Mouse (Mus musculus): ENCODE results near the gene Syk. TPM values are rescaled to one million over a fixed set of nuclear protein-coding genes. Genes with fewer than 3 reads are reported as not detected.

The Syk gene
- total RNA-seq, 1 experiment from 2014 or later = 3.4 TPM

DNA sequence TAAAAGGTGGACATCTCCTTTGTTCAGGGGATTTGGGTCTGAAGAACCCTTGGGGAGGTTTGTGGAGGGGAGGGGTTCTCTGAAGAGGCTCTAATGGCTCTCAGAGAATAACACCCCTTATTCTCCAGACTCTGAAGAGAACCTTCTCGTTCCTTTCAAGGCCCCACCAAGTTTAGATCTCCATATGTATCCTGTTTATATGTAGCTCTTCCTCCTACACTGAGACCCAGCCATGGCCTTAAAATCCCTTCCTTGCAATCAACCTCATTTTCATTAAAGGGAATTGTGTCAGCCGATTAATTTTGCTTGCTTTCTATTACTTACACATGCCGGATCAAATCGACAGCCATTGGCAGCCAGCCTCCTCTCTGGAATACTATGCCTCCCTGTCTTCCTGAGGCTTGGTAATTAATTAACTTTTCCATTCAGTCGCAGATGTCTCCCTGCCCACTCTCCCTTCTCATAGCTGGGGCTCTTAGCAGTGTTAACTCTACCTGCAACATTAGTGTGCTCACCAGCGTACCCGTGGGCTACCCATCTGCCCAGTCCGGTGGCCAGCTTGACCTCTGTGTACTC lies 13.7 kb upstream of the Syk start:
- DNase-seq = no peak

DNA sequence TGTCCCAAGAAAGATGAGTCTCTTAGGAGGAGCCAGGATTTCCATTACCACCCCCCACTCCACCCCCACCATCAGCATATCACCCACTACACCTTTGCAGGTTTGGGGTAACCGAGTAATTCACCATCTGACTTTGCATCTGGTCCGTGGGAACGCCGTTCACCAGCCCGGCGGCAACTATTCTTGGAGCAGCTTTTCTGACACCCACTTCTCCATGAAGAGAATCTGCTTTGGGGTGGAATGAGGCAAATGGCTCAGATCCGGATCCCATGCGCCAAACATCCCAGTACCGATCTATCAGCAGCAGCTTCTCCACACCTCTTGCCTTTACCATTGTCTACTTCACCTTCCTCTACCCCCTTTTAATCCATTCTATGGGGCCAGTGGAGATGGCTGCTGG lies 12.7 kb upstream of the Syk start:
- DNase-seq = no peak

DNA sequence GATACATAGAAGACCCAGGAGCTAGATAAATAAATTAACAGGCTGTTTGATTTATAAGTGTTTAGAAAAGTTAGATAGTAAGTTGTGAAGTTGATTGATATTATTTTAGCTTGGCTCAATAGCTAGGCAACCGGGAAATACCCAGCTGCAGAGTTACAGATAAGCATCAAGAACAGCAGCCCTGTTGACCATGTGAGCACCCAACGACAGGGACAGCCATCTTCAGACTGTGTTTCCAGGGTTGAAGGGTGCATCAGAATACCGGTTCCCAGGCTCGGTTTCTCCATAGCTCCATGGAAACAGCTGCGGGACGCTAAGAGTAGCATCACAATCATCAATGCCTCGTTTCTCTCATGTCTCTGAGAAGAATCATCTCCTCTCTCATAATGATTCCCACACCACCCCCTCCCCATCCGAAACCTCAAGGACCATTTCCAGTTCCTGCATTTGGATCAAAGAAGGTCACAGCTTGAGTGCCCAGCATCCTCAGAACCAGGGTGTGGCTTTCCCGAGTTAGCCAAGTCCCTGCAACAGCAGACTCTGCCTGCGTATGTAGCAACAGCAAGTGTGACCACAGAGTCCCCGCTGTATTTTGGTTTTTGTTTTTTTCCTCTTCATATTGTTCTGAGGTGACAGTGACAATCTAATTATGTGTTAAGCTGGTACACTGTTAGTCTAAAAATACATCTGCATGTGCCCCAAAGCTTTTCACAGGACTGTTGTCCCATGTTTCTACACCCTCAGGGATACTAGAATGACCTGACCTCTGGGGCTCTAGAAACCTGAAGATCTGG lies 11.2 kb upstream of the Syk start:
- no peak for DNase-seq

DNA sequence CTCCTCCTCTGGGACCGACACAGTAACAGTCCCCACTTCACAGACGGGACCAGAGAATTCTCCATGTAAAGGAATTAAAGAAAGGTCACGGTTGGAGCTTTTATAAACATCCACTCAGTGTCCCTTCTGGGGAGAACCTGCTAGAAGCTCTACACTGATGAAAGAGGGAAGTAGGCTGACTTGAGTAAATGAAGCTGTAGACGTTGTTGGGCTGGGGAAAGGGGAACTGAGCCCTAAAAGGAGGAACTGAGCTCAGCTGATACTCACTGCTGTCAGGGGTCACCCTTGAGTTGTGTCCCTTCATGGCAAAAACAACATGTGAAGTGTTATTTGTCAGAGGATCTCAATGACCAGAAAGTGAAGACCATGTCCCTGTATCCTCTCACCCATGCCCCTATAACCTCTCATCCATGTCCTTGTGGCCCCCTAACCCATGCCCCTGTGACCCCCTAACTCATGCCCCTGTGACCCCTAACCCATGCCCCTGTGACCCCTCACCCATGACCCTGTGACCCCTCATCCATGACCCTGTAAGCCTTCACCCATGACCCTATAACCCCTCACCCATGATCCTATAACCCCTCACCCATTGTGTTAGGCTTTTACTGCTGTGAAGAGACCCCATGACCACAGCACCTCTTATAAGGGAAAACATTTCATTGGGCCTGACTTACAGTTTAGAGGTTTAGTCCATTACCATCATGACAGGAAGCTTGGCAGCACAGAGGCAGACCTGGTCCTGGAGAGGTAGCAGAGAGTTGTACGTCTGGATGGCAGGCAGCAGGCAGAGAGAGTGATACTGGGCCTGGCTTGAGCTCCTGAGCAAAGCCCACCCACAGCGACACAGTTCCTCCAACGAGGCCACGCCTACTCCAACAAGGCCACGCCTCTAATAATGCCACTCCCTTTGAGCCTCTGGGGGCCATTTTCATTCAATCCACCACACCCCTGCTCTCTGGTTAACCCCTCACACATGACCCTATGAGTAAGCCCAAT lies 10.2 kb upstream of the Syk start:
- no peak for DNase-seq

DNA sequence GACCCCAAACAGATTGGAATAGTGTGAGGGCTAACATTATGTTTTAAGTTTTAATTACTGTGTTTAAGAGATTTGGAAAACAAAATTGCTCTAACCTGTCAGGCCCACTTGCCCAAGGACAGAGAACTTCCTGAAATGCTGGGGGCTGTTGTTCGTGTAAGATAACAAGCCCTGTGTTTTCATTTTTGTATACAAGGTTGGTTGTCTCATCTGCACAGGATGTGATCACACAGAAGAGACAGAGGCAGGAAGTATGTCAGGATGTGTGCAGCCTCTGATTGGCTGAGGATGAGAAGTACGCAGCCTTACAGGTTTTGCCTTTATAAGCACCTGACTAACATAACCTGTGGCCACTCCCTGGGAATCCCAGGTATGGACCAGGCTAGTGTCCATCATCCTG lies 8.7 kb upstream of the Syk start:
- DNase-seq = no peak

DNA sequence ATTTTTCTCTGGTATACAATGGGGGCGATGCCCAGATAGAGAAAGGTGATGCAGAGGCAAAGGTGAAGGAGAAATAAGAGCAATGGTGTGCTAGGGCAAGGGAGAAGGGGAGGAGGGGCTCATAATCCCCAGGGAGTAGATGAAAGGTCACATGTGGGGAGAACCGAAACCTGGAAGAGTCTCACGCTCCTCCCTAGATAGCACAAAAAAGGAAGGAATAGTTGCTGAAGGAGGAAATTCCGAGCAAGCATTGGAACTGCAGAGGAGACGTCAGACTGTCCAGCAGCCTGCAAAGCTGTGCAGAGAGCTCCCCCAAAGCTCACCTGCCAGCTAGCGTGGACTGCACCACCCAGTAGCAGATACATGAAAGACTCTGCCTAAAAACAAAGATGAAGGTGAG lies 7.5 kb upstream of the Syk start:
- no peak for DNase-seq

DNA sequence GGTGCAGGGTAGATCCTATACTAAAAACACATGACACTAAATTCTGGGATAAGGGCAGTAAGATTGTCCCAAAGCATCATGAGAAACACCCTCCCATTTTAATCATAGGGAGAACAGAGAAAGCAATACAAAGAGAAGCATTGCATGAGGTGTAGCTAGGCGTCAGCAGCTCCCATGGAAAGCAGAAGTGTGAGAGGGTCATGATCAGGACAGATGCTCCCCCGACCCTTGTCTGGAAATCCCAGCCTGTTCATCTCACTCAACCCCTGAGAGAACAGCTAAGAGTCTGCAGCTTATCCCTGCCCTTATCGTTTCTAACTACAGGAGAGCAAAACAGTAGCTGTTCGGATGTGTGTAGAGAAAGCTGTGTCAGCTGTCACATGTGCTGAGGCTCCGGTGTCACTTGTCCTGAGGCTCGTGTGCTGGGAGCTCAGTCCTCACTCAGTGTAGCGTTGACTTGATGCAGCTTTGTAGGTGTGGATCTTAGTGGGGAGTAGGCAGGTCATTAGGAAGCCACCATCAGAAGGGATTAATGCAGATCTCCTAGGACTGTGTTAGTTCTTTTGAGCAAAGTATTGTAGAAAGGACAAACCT lies 6.9 kb upstream of the Syk start:
- no peak for DNase-seq

DNA sequence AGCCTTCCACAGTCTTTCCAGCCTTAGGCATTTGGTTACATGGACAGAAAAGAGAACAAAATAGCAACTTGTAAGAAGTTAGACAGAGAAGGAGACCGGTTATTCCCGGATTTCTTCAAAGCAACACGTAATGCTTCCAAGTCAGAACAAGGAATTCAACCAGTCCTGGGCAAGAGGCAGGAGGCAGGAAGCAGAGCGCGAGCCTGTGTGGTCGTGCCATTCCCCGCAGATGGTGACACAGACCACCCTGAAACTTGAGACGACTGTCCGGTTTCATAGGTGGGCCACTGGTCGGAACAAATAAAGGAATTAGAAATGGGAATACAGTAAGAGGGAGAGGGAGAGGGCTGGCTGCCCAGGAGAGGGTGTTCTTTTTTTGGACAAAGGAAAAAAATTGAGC lies 6.1 kb upstream of the Syk start:
- DNase-seq = no peak

DNA sequence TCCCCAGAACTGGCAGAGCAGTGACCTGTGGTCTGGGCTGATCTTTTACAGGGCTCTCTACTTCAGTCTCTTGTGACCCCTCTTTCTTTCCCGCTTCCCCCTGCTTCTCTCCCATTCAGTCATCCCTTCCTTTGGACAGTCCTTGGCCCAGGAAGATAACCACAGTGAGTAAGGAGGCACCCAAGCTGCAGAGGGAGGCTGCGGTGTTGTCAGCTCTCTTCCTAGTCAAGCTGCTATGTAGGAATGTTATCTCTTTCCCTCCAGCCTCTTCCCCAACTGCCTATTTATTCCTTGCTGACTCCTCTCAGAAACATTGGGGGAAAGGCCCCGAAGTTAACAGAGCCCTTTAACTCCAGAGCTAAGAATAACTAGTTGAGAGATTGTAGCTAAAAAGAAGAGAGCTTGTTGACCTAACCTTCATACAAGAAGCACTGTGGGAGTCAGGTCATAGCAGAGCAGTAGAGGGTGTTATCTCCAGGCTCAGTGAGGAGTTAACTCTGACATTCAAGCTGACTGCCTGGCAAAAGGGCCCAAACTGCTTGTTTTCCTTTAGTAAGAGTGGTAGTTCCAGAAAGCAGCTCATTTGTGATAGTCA lies 5.5 kb upstream of the Syk start:
- no peak for DNase-seq

DNA sequence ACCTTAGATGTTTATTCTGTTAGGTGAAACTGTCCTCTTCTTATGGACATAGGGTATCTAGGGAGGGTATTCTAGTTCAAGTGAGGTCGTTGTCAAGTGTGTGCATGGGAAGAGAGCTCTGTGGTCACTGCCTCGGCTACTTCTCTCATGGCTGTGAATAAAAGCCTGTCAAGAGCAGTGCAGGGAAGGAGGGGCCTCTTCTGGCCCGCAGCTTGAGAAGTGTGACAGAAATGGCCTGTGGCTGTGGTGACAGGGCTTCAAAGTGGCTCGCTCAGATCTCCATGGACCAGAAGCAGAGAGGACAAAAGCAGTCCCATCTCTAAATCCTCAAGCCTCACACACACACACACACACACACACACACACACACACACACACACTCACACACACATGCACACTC lies 5.0 kb upstream of the Syk start:
- DNase-seq = no peak

DNA sequence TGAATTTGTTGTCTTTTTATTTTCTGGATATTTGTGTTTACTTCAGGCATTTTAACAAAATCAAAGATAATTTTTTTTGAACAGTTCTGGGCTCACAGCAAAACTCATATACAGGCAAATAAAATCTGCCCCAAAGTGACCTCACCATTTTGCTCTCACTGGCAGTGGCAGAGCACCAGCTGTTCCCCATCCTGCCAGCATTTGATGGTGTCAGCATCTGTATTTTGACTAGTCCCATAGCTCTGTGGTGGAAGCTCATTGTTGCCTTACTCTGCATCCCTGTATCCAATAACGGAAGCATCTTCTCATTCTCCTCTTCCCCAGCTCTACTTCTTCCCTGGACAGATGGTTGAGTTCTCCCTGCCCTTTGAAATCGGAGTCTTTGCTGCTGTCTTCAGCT lies 4.2 kb upstream of the Syk start:
- DNase-seq = no peak

DNA sequence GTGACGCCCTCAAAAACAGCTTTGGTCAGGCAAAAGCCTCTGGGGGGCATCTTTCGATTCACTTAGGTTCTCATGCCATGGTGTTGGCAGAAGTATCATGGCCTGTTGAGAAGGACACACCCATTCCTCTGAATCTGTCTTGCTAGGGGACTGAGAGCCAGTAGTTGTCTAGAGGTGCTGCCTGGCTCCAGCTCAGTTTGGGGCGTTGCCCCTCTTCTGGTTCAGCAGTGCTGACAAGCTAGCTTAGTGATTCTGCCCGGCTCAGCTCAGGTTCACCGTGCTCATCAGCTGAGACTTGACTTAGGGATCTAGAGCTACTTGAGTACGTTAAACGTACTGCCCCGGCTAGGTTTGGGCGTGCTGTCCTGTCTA lies 481 bp upstream of the Syk start:
- no peak for DNase-seq

DNA sequence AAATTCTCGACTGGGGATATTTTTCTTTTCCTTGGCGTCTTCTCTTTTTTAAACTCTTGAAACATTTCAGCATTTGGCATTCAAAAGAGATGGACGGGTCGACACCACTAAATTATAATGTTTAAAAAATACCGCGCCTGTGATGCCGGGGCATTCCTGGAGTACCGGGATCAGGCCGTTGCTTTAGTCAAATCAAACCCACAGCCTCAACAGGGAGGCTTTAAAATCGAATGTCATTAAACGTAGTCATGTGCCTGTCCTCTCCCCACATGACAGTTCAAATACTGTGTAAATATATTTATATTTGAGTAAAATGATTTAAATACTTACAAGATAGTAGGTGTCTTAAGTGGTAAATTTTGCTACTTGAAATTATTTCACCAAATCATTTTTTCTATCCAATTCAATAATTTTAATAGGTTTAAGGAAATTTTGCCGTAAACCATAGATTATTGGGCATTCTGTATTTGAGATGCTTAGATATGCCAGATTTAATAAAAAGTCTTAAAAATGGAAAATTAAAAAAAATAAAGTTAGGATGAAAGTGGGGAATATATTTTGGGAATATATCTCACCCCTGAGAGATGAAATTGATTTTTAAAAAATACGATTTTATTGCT lies 1.1 kb downstream of the Syk start:
- DNase-seq = no peak

DNA sequence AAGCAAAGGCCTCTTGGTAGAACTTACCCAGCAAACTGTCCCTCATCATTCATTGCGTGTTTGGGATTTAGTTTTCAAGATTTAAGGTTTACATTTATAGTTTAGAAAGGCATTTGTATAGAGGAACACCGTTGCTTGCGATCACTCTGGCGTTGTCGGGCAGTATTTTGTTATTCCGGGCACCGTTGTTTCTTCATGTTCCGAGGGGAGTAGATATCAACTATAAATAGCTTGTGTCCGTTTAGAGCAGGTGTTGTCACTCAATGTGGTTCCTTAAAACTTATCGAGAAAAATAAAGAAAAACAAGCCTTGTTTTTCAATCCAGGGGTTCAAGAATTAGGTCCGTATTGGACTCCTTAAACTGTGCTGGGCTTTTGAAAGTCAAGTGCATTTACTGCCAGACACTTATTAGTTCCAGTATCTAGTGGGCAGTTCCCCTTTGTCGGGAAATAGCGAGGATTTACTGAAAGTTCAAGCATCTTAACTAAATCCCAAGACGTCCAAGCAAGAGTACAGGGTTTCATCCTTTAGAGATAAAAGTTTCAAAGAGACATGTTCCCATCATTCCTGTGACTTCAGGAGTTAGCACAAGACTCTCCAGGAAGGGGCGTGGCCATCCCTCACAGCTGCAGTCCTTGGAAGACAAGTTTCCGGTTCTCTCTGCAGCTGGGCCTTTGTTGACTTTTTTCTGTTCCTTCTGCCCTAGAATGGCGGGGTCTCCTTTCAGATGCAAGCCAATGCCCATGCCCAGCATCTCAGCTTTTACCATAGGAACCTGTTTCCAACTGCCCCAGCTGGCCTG lies 1.9 kb downstream of the Syk start:
- no peak for DNase-seq

DNA sequence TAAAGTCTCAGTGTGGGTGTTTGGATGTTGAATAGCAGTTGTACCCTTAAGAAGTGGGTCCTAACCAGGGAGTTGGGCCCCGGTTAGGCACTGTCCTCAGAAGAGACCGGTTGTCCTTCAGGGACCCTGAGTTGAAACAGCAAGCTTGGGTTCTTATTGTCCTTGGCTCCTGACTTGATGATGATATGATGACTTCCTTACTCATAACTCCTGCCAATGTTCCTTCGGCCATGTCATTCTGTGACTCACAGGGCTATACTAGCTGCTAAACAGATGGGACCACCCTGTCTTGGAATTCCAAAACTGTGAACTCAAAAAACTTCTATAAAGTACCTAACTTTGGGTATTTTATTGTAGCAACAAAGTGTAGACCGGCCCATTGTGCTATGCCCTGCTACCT lies 4.8 kb downstream of the Syk start:
- no peak for DNase-seq

DNA sequence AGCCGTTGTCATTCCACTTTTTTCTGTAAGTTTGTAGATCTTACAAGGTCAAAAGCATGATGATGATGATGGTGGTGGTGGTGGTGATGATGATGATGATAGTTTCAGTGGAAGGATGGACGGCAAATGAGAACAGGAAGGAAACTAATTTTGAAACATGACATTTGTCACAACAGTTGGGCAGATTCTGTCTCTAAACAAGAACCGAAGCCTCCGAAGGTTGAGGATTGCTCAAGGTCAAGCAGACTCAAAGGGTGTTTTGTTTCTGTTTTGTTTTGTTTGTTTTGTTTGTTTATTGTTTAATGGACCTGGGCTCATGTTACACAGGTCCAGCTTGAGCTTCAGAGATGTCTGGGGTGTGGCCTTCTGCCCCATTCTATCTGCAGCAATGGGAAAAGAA lies 6.1 kb downstream of the Syk start:
- no peak for DNase-seq

DNA sequence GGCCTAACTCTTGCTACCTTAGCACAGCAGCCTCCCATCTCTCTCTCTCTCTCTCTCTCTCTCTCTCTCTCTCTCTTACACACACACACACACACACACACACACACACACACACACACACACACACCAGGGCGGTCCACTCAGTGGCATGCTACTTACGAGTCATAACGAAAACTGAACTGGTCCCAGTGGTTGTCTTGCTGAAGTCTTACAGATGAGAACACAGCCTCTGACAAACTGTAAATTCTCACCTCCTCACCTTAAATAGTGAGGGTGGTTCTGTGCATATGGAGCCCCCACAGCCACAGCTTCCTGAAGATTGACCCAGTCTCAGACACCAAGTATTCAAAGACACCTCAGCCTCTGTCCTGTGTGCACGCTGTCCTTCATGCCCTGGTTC lies 8.9 kb downstream of the Syk start:
- DNase-seq = no peak

DNA sequence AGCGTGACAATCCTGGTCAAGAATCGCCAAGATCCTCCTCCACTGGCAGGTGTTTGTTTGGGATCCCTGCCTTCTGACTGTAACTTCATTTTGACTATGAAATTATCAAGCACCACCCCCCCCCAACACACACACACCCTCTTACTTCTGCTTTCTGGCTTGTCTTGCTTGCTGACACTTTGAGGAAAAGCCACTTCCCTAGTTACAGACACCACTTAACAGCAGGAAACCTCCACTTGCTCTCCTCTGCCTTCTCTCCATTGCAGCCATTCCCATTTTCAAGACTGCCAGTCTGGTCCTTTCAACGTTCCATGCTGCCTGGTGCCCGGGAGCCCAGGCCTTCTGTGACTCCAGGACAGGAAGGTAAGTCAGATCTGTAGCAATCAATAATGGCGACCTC lies 13.7 kb downstream of the Syk start:
- no peak for DNase-seq

DNA sequence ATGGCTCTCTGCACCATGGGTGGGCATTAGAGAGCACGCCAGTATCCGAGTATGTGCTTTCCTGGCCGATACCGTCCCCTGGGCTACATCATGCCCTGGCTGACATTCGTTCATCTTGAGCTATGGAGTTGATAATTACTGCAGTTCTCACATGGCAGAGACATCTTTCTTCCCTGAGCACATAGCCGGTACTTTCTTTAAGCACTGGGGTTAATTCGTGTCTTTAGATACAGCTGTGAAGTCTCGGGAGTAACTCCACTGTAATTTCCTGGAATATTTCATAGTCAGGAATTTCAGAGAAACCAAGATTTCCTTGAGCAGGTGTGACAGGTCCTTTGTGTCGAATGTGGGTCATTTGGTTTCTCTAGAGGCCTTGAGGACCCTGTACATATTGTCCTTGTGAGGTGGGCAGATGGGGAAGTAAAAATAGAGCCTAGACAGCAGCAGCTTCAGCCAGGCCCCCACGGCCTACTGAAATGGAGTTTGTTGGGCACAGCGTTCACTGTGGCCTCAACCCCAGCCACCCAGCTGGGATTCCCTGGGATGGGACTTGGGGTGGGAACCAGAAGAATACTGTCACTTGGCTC lies 14.2 kb downstream of the Syk start:
- DNase-seq = no peak

DNA sequence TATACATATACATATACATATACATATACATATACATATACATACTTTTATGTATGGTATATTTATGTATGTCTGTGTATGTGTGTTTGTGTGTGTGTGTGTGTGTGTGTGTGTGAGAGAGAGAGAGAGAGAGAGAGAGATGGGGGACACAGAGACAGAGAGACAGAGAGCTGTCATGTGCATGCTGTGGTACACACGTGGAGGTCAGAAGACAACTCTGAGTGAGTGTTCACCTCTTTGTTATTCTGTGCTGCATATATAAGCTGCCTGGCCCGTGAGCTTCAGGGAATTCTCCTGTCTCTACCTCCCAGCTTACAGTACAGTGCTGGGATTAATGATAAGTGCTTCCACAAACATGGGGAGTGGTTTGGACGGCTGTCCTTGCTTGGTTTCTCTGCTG lies 15.3 kb downstream of the Syk start:
- no peak for DNase-seq
